In genomic region chr5:87424041-87424440, GRCm38 (mm10) we compare ENCODE assay signal across 30 mouse cellular contexts. TPM values are rescaled to one million over a fixed set of nuclear protein-coding genes. Genes with fewer than 3 reads are reported as not detected.
"Had no signal": no experiment of that assay in that cellular context is flagged by ENCODE, and none has a peak within 500 bp of the region (broad histone marks: within the 10 kb centered on the region; RNA-seq: fewer than 3 reads in every experiment).

Gene Ugt2b38 (minus strand): TSS chr5:87424203.

RNA-seq across cellular contexts. Expression of gene Ugt2b38, which starts in this region (rescaled TPM):
- polyA plus RNA-seq: limb, embryonic 10.5 days; limb, embryonic 11.5 days; limb, embryonic 12.5 days; limb, embryonic 13.5 days; limb, embryonic 14.5 days; limb, embryonic 15.5 days; liver, embryonic 11.5 days; liver, embryonic 12.5 days; liver, embryonic 13.5 days; liver, embryonic 14.5 days; liver, embryonic 15.5 days; liver, embryonic 16.5 days; liver, postnatal 0 days; lung, adult 2 months; lung, embryonic 14.5 days; lung, embryonic 15.5 days; lung, embryonic 16.5 days; lung, postnatal 0 days; macrophage; midbrain, embryonic 10.5 days; midbrain, embryonic 11.5 days; midbrain, embryonic 12.5 days; midbrain, embryonic 13.5 days; midbrain, embryonic 14.5 days; midbrain, embryonic 15.5 days; midbrain, embryonic 16.5 days; midbrain, postnatal 0 days; myocyte; neural tube, embryonic 11.5 days; neural tube, embryonic 12.5 days had no signal
